Mouse (Mus musculus) thymus, adult 2 months (tissue): ENCODE measurements at regions not wholly inside any gene's neighbourhood (a gene's known extent, or its start where the extent isn't known, plus 50 kb on each side); places are given as distances from the start of the nearest gene placed in this dataset.
"Not testable (repeated sequence)": the region's sequence is repeated elsewhere in the genome, so short reads cannot be mapped to it uniquely, and the experiment has no call there.

ENCODE experiments used
- DNase-seq: peaks from one replicate; pipeline ENCODE4 v3.0.0; 2021
- H3K27ac ChIP-seq: fragments of 200-500 bp; 2 replicates; pipeline ENCODE4 v1.5.1; 2012; ENCODE audit warnings: low read length, control low read depth; ENCODE audit not compliant: control insufficient read depth, insufficient read depth
- H3K27me3 ChIP-seq: fragments of 200-500 bp; 2 replicates; pipeline ENCODE4 v1.6.1; 2012; ENCODE audit warnings: mild to moderate bottlenecking, low read length, moderate library complexity, mixed read lengths; ENCODE audit not compliant: control insufficient read depth, insufficient read depth
- H3K36me3 ChIP-seq: fragments of 200-500 bp; 2 replicates; pipeline ENCODE4 v1.6.1; 2012; ENCODE audit warnings: mild to moderate bottlenecking, low read length, moderate library complexity; ENCODE audit not compliant: control insufficient read depth, insufficient read depth
- H3K4me1 ChIP-seq: fragments of 200-500 bp; replicated peaks from 2 replicates; pipeline ENCODE4 v1.6.1; 2012; ENCODE audit warnings: low read length; ENCODE audit not compliant: control insufficient read depth, insufficient read depth
- H3K4me3 ChIP-seq: fragments of 200-500 bp; 2 replicates; pipeline ENCODE4 v1.5.1; 2012; ENCODE audit warnings: mild to moderate bottlenecking, low read length, control low read depth, moderate library complexity; ENCODE audit not compliant: control insufficient read depth, insufficient read depth
- CTCF ChIP-seq: fragments of 200-500 bp; IDR thresholded peaks from 2 replicates; pipeline ENCODE4 v1.5.1; 2012; ENCODE audit warnings: mild to moderate bottlenecking, control low read depth, low read length, moderate library complexity, borderline replicate concordance; ENCODE audit not compliant: control insufficient read depth, poor library complexity, insufficient read depth; ENCODE audit errors: extremely low read depth
- POLR2A ChIP-seq: fragments of 200-500 bp; IDR thresholded peaks from 2 replicates; pipeline ENCODE4 v1.6.1; 2012; ENCODE audit warnings: mild to moderate bottlenecking, low read length, control low read depth, moderate library complexity; ENCODE audit not compliant: control insufficient read depth, poor library complexity, insufficient read depth; ENCODE audit errors: extremely low read depth
- WGBS: fragments of 180-500 bp; shearing (Covaris S2); methylation state at CpG from one replicate; pipeline ENCODE4 v1.1.7; 2018; 5-methylcytosine and 5-hydroxymethylcytosine counted together

DNA sequence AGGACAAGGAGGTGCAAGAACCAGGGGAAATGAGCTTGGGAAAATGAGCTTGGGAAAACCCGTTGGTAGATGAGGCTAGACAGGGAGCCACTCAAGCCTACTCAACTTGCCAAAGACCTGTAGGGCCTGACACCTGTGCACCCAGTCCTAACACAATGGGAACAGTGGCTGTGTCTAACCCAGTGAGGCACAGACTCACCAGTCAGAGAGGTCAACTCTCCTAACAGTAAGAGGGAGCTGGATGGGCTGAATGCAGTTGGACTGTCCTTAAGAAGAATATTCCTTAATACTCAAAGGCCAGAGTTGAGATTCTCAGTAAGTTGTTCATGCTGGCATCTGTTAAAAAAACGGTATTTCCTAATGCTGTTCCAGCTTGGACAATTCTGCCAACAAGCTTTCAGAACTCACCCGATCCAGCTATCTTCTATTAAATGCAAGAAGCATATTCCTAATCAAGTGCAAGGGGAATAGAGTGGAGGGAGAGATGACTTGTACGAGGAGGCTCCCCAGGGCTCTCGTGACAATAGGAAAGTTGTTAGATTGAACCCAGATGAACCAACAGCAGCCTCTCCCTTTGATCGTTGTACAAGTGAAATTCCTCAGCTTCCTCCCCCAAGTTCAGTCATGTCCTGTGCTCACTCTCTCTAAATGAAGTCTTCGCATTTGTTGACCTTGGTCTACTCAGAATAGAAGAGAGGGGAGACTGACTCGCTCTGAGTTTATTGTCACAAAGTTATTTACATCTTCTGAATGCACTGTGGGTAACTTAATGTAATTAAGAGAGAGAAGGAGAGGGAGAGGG lies 187.2 kb downstream of the Cdca7 start:
- H3K36me3 ChIP-seq, result no peaks in the 10 kb centered on the region
- 86% methylated on average over 8 of the region's 8 CpGs for WGBS
- no peak overlapping the region for H3K27ac ChIP-seq
- no peak for DNase-seq
- TF ChIP-seq POLR2A, result no peak
- H3K4me3 ChIP-seq, result no peak overlapping the region
- H3K27me3 ChIP-seq, result no peaks in the 10 kb centered on the region
- no peaks in the 10 kb centered on the region for H3K4me1 ChIP-seq

DNA sequence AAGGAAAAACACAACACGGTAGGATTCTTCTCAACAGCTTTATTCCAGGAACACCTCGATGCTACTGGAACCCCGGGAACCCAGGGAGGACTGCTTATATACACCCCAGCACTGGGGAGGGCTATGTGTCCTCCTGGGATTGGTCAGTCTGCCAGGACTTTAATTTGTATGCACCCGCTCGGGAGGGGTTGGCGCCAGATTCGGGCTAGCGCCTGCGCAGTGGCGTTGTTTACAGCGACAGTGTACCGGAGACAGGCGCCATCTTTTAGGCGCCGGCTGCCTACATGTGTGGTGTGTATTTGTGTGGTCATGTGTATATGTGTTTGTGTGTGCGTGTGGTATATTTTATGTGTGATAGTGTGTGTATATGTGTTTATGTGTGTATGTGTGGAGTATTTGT lies 191.4 kb downstream of the Cdca7 start:
- H3K36me3 ChIP-seq, H3K4me1 ChIP-seq, DNase-seq, H3K27ac ChIP-seq, H3K27me3 ChIP-seq, H3K4me3 ChIP-seq: not testable (repeated sequence)
- WGBS, result 97% methylated on average over 16 of the region's 16 CpGs

DNA sequence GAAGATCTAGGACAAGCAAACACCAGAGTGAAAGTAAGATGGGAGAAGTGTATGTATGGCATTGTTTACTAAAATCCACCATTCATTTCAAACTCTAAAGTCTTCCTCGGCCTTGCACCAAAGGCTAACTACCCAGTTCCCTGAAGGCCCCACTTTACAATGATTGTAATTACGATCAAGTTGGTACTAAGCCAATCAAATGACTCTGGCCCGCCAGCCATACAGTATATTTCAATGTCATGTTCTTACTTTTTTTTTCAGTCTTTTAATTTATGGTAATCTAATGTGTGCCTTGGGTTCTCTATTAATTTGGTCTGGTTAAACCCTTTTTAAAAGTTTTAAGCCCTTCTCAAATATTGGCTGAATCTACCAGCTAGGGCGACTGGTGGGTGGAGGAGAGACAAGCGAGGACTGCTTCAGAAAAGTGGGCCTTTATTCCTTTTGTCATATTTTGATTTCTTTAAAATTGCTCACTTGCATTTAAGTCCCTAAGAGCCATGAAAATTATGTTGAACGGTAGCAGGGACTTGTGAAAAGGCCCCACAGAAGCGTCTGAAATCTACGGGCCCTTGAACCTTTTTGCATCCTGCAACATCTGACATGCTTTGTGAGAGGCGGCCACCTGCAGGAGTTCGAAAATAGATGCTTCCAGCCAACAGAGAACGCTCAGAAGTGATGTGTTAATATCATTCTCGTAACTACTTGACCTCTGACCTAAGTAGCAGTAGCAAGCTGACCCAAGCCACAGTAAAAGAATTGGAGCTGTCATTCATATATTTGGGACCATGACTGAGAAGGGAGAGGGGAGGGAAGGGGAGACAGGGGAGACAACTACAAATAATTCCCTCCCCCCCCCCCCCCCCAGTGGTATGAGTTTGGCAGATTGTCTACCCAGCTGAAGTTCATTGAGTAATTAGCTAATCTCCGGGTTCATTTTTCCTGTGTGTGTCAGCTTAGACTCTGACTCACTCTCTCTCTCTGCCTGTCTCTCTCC lies 197.2 kb downstream of the Cdca7 start:
- DNase-seq, result no peak
- Histone ChIP-seq H3K4me1 (no peaks in the 10 kb centered on the region), H3K27ac (no peak overlapping the region), H3K4me3 (no peak overlapping the region), H3K27me3 (no peaks in the 10 kb centered on the region), H3K36me3 (no peaks in the 10 kb centered on the region)
- TF ChIP-seq CTCF (no peak), POLR2A (no peak)
- 87% methylated on average over 13 of the region's 13 CpGs for WGBS

DNA sequence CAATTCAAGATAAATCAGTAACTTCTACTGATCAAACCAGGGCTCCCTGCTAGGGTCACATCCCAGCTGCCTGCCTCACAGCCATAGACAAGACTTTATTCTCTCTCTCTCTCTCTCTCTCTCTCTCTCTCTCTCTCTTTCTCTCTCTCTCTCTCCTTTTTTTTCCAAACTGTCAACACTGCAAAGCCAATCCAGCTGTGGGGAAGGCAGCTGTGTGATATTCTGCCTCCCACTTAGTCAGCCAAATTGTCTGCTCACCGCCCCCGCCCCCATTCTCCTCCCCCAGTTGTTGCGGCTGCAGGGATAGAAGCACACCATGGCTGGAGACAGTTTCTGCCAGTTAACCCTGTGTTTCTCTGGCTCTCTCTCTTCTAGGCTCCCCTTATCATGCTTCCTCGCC lies 198.3 kb downstream of the Cdca7 start:
- H3K4me1 ChIP-seq, result no peaks in the 10 kb centered on the region
- DNase-seq, result no peak
- no peak overlapping the region for H3K27ac ChIP-seq
- no peak for TF ChIP-seq CTCF
- no peak for TF ChIP-seq POLR2A
- 49% methylated on average over 4 of the region's 4 CpGs for WGBS
- no peaks in the 10 kb centered on the region for H3K36me3 ChIP-seq
- no peak overlapping the region for H3K4me3 ChIP-seq
- H3K27me3 ChIP-seq, result no peaks in the 10 kb centered on the region

DNA sequence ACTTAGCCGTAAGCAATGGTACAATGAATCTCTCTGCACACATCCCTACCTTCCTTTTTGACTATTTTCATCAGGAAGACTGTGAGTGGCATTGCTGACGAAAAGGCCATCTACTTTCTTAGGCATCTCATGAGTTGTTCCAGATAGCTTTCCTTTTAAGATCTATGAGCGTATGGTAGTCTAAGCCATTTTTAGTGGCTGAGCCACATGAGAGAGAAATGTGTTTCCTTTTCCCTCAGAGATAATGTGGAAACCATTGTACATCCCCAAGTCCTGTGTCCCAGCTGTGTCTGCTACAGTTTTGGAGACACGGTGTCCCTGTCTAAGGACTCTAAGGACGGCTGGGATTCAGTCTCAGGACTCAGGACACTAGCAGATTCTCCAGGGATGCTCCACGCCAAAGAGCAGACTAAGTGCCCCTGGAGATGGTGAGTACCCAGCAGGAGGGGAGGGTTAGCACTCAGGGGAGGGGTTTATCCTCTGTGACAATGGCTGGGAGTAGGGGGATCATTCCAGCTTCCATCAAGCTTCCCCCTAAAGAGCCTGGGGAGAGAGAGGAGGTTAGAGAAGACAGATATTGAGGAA lies 199.0 kb downstream of the Cdca7 start:
- Histone ChIP-seq H3K4me1 (no peaks in the 10 kb centered on the region), H3K4me3 (no peak overlapping the region), H3K36me3 (no peaks in the 10 kb centered on the region), H3K27me3 (no peaks in the 10 kb centered on the region), H3K27ac (no peak overlapping the region)
- no peak for DNase-seq
- TF ChIP-seq POLR2A (no peak), CTCF (no peak)
- WGBS, result 81% methylated on average over 6 of the region's 6 CpGs

DNA sequence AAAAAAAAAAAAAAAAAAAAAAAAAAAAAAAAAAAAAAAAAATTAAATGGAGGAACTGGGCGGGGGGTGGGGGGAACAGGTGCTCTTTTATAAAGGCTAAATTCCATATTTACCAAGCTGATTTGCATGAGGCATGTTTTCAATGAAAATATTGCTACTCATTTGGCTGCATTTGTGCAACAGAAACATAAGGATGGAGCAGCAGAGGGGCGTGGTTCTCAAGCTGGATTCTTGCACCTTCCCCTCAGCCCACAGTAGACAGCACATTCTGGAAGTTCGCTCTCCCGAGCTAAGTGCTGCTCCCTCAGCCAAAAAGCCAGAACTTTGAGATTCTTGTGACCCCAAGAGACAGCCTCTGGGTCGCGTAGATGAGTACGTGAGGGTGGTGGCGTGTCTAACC lies 201.8 kb downstream of the Cdca7 start:
- no peak overlapping the region for H3K4me3 ChIP-seq
- TF ChIP-seq POLR2A (no peak), CTCF (no peak)
- WGBS, result 91% methylated on average over 8 of the region's 8 CpGs
- H3K27ac ChIP-seq, result no peak overlapping the region
- H3K27me3 ChIP-seq, result no peaks in the 10 kb centered on the region
- DNase-seq, result no peak
- H3K36me3 ChIP-seq, result no peaks in the 10 kb centered on the region
- H3K4me1 ChIP-seq, result no peaks in the 10 kb centered on the region

DNA sequence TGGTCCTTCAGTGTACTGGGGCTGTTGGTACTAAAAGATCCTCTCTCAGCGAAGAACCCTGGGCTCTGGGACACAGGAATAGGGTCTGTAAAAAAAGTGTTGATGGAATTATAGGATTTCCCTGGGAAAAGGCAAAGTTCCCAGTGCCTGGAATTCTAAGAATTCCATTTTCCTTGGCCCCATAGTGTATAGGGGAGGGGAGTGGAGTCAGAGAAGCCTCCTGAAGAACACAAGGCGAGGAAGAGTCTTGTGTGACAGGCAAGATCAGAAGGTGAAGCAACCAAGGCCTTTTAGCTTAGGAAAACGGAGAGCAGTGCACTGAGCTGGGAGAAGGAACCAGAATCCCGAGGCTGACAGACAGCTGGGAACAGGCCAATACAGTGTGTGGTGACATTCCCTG lies 212.1 kb downstream of the Cdca7 start:
- no peaks in the 10 kb centered on the region for H3K36me3 ChIP-seq
- no peak overlapping the region for H3K4me3 ChIP-seq
- no peak overlapping the region for H3K27ac ChIP-seq
- H3K4me1 ChIP-seq, result no peaks in the 10 kb centered on the region
- TF ChIP-seq POLR2A, result no peak
- TF ChIP-seq CTCF, result no peak
- no peak for DNase-seq
- WGBS, result 84% methylated on average over 4 of the region's 4 CpGs
- H3K27me3 ChIP-seq, result no peaks in the 10 kb centered on the region
